Mouse (Mus musculus) ES-Bruce4 (cell line): ENCODE measurements around the gene Lix1l.

Source experiments
- CTCF ChIP-seq: IDR thresholded peaks from one replicate; pipeline ENCODE4 v1.8.1; 2011; ENCODE audit warnings: low read depth, low read length
- EP300 ChIP-seq: IDR thresholded peaks from 2 replicates; pipeline ENCODE4 v1.6.1; 2011; ENCODE audit warnings: low read depth, low read length; ENCODE audit not compliant: insufficient read depth
- POLR2A ChIP-seq: IDR thresholded peaks from one replicate; pipeline ENCODE4 v1.8.1; 2011; ENCODE audit warnings: low read length; ENCODE audit not compliant: insufficient read depth

GRCm38 (mm10) chr3:96617941-96618340, 17.0 kb downstream of the Lix1l start:
- TF ChIP-seq CTCF: no peak
- TF ChIP-seq EP300: no peak
- TF ChIP-seq POLR2A: no peak
